Mouse (Mus musculus) liver, adult 2 months (tissue): Measurements from ENCODE around the gene Pmm2. TPM values are rescaled to one million over a fixed set of nuclear protein-coding genes. Genes with fewer than 3 reads are reported as not detected.
A peak's percentile ranks its signal among the peaks of the same experiment; 100 is the strongest.

ENCODE experiments used
- DNase-seq: peaks from one replicate; pipeline ENCODE4 v3.0.0-alpha.2; 2011; ENCODE audit warnings: low read depth, low spot score; ENCODE audit errors: extremely low read depth
- H3K27ac ChIP-seq: fragments of 200-500 bp; replicated peaks from 2 replicates; pipeline ENCODE4 v1.5.1; 2012; ENCODE audit warnings: low read depth, mild to moderate bottlenecking, control low read depth, inconsistent platforms, low read length; ENCODE audit not compliant: insufficient read depth
- H3K27me3 ChIP-seq: fragments of 200-500 bp; 2 replicates; pipeline ENCODE4 v1.6.1; 2012; ENCODE audit warnings: mild to moderate bottlenecking, moderate library complexity, low read length, inconsistent platforms; ENCODE audit not compliant: control insufficient read depth, insufficient read depth
- H3K36me3 ChIP-seq: fragments of 200-500 bp; 2 replicates; pipeline ENCODE4 v1.6.1; 2012; ENCODE audit warnings: low read length, inconsistent platforms; ENCODE audit not compliant: control insufficient read depth, insufficient read depth
- H3K4me1 ChIP-seq: fragments of 200-500 bp; 2 replicates; pipeline ENCODE4 v1.6.1; 2011; ENCODE audit warnings: low read length; ENCODE audit not compliant: control insufficient read depth, insufficient read depth
- H3K4me3 ChIP-seq: fragments of 200-500 bp; 2 replicates; pipeline ENCODE4 v1.5.1; 2011; ENCODE audit warnings: low read depth, mild to moderate bottlenecking, control low read depth, low read length, moderate library complexity; ENCODE audit not compliant: insufficient read depth
- H3K79me2 ChIP-seq: fragments of 200-500 bp; 2 replicates; pipeline ENCODE4 v1.6.1; 2012; ENCODE audit warnings: inconsistent platforms, mild to moderate bottlenecking, low read length, moderate library complexity; ENCODE audit not compliant: control insufficient read depth, insufficient read depth
- H3K9ac ChIP-seq: fragments of 200-500 bp; 2 replicates; pipeline ENCODE4 v1.6.1; 2012; ENCODE audit warnings: low read depth, mild to moderate bottlenecking, control low read depth, inconsistent platforms, low read length
- CTCF ChIP-seq: fragments of 200-500 bp; IDR thresholded peaks from 2 replicates; pipeline ENCODE4 v1.5.1; 2011; ENCODE audit warnings: low read depth, low read length, control low read depth
- POLR2A ChIP-seq: fragments of 200-500 bp; IDR thresholded peaks from 2 replicates; pipeline ENCODE4 v1.6.1; 2011; ENCODE audit warnings: low read length, control low read depth; ENCODE audit not compliant: insufficient read depth; ENCODE audit errors: extremely low read depth
- WGBS: fragments of 180-500 bp; shearing (Covaris S2); methylation state at CpG from one replicate; pipeline ENCODE4 v1.1.7; 2018; 5-methylcytosine and 5-hydroxymethylcytosine counted together
- polyA plus RNA-seq: library from polyadenylated mRNA; depleted of rRNA; stranded (reverse); fragments of >200 nt; gene quantifications from 2 replicates; pipeline ENCODE4 v1.2.3, GENCODE M21; 2012; rRNA removed
- total RNA-seq: library from RNA; depleted of rRNA; stranded (reverse); fragments of >200 nt; gene quantifications from 2 replicates; pipeline ENCODE4 v1.2.3, GENCODE M21; 2014; rRNA removed

Gene Pmm2
- total RNA-seq, result 27.9 and 30.5 TPM in 2 replicates
- polyA plus RNA-seq, result 54.9 and 65.2 TPM in 2 replicates

GRCm38 (mm10) chr16:8637217-8638051 lies at the start of gene Pmm2, which contains the start of gene Tmem186:
Gene Pmm2 (plus strand): TSS chr16:8637674.
Gene Tmem186 (minus strand): TSS chr16:8637712.
- peak; percentile 92 for DNase-seq
- Histone ChIP-seq H3K27me3 (no peaks in the 10 kb centered on the region), H3K4me1 (peaks cover 11% of the 10 kb centered on the region), H3K36me3 (no peaks in the 10 kb centered on the region; the same call in none of the 2 replicates), H3K9ac (peak within 1 kb of the TSS; percentile 95), H3K27ac (peak within 1 kb of the TSS; percentile 87), H3K79me2 (peaks cover 20% of the 10 kb centered on the region), H3K4me3 (peak within 1 kb of the TSS; percentile 93)
- WGBS, result under 1% methylated on average over 59 of the region's 59 CpGs
- peak; percentile 44; the same call in 1 of the 2 replicates for TF ChIP-seq POLR2A
- TF ChIP-seq CTCF, result no peak

- H3K27me3 ChIP-seq, result no peaks in the 10 kb centered on the region
- H3K27ac ChIP-seq, result peak overlapping the region; percentile 64
- H3K4me3 ChIP-seq, result no peak overlapping the region
- H3K9ac ChIP-seq, result no peak overlapping the region
- TF ChIP-seq POLR2A (no peak), CTCF (no peak)
- peak; percentile 91 for DNase-seq
- 44% methylated on average over 4 of the region's 4 CpGs for WGBS
- H3K36me3 ChIP-seq, result peaks cover 3% of the 10 kb centered on the region
- H3K79me2 ChIP-seq, result no peaks in the 10 kb centered on the region
- peaks cover 20% of the 10 kb centered on the region for H3K4me1 ChIP-seq
Observed at GRCm38 (mm10) chr16:8595411-8595810, 42.1 kb upstream of the Pmm2 start.

- H3K27ac ChIP-seq, result peak overlapping the region; percentile 64; the same call in 1 of the 2 replicates
- H3K4me3 ChIP-seq, result no peak overlapping the region
- 82% methylated on average over 4 of the region's 4 CpGs for WGBS
- no peaks in the 10 kb centered on the region for H3K79me2 ChIP-seq
- no peaks in the 10 kb centered on the region for H3K27me3 ChIP-seq
- TF ChIP-seq CTCF (no peak), POLR2A (no peak)
- peaks cover 20% of the 10 kb centered on the region for H3K4me1 ChIP-seq
- DNase-seq, result no peak
- H3K36me3 ChIP-seq, result peaks cover 3% of the 10 kb centered on the region
- H3K9ac ChIP-seq, result no peak overlapping the region
Observed at GRCm38 (mm10) chr16:8596336-8596735, 41.1 kb upstream of the Pmm2 start.

GRCm38 (mm10) chr16:8597516-8597915 lies 40.0 kb upstream of the Pmm2 start:
- peaks cover 20% of the 10 kb centered on the region for H3K4me1 ChIP-seq
- no peaks in the 10 kb centered on the region for H3K27me3 ChIP-seq
- WGBS, result 23% methylated on average over 5 of the region's 5 CpGs
- H3K9ac ChIP-seq, result no peak overlapping the region
- TF ChIP-seq POLR2A, result no peak
- TF ChIP-seq CTCF, result no peak
- no peak overlapping the region for H3K4me3 ChIP-seq
- H3K79me2 ChIP-seq, result no peaks in the 10 kb centered on the region
- H3K27ac ChIP-seq, result no peak overlapping the region
- H3K36me3 ChIP-seq, result peaks cover 5% of the 10 kb centered on the region
- DNase-seq, result peak; percentile 99

- Histone ChIP-seq H3K36me3 (peaks cover 14% of the 10 kb centered on the region), H3K9ac (no peak overlapping the region), H3K4me1 (peaks cover 7% of the 10 kb centered on the region), H3K27ac (peak overlapping the region; percentile 84), H3K4me3 (no peak overlapping the region), H3K27me3 (no peaks in the 10 kb centered on the region), H3K79me2 (no peaks in the 10 kb centered on the region)
- peak; percentile 99 for DNase-seq
- 20% methylated on average over 3 of the region's 3 CpGs for WGBS
- TF ChIP-seq POLR2A (no peak), CTCF (no peak)
Observed at GRCm38 (mm10) chr16:8603789-8604188, 33.7 kb upstream of the Pmm2 start.

GRCm38 (mm10) chr16:8610397-8610796 lies 27.1 kb upstream of the Pmm2 start:
- Histone ChIP-seq H3K27me3 (no peaks in the 10 kb centered on the region), H3K36me3 (peaks cover 36% of the 10 kb centered on the region), H3K4me1 (no peaks in the 10 kb centered on the region), H3K79me2 (no peaks in the 10 kb centered on the region), H3K27ac (no peak overlapping the region), H3K9ac (no peak overlapping the region), H3K4me3 (no peak overlapping the region)
- TF ChIP-seq POLR2A, result no peak
- TF ChIP-seq CTCF, result no peak
- DNase-seq, result no peak
- WGBS, result 81% methylated on average over 3 of the region's 3 CpGs
